Mouse (Mus musculus): ENCODE measurements around the gene Msh4. TPM values are rescaled to one million over a fixed set of nuclear protein-coding genes. Genes with fewer than 3 reads are reported as not detected.

The Msh4 gene
- total and polyA plus RNA-seq, 3 experiments, result 0.14 to 0.42 (median 0.16) TPM

DNA sequence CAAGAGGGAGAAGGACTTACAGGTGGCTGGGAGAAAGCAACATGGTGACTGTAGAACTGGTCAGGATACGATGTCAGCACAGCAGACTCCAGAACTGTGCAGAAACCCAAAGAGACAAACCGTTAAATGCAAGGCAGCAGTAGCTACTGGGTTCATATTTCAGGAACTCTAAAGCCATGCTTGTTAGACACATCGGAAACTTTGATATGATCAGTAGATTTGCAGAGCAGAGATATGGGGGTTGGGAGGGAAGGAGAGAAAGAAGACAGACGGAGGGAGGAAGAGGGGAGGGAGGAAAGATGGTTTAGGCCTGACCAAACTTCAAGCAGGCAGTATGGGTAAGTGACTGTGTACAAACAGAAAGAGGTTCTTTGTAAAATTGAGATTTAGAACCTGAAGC lies 68.3 kb downstream of the Msh4 start:
- dilution Hi-C loops (cut with MboI; ENCODE audit: extremely low pct_ligation_motif_present, extremely low pct_unique_long_range_greater_than_20kb, low sequenced_read_pairs), result no loop called here
- Histone ChIP-seq H3K4me2 (ENCODE audit: insufficient read depth, low read depth, poor library complexity, severe bottlenecking) (no peak overlapping the region), H3K27ac (ENCODE audit: insufficient read depth, low read depth) (no peak overlapping the region), H3K4me1 (ENCODE audit: control insufficient read depth in 1 of 2, insufficient read depth in 2 of 2) (peaks cover 2 to 7% of the 10 kb centered on the region in 2 experiments; a peak in 2 of 4 replicates), H3K4me3 (replicated peaks in 1 of 3; ENCODE audit: low read depth in 2 of 3, low read length in 2 of 3, poor library complexity in 1 of 3) (no peak overlapping the region), H3K9ac (ENCODE audit: insufficient read depth, low read depth) (no peak overlapping the region), H3K36me3 (replicated peaks in 1 of 2; ENCODE audit: control insufficient read depth in 1 of 2, insufficient read depth in 1 of 2, low read length in 1 of 2) (no peaks in the 10 kb centered on the region), H3K27me3 (replicated peaks) (no peaks in the 10 kb centered on the region), H3K9me3 (replicated peaks; ENCODE audit: low read length) (peaks cover 4% of the 10 kb centered on the region), H3K79me2 (replicated peaks; ENCODE audit: control insufficient read depth, extremely low read depth, insufficient read depth, poor library complexity, severe bottlenecking) (no peaks in the 10 kb centered on the region)
- TF ChIP-seq ZNF384 (IDR thresholded peaks at IDR 0.05; ENCODE audit: low read depth, low read length), result no peak
- no peak for TF ChIP-seq IRF4 (IDR thresholded peaks at IDR 0.05; ENCODE audit: low read depth, low read length)
- in situ Hi-C loops (cut with MboI; ENCODE audit: low pct_ligation_motif_present, low pct_unique_long_range_greater_than_20kb, low sequenced_read_pairs), result no loop called here
- no peak for DNase-seq (ENCODE audit: extremely low read depth)

DNA sequence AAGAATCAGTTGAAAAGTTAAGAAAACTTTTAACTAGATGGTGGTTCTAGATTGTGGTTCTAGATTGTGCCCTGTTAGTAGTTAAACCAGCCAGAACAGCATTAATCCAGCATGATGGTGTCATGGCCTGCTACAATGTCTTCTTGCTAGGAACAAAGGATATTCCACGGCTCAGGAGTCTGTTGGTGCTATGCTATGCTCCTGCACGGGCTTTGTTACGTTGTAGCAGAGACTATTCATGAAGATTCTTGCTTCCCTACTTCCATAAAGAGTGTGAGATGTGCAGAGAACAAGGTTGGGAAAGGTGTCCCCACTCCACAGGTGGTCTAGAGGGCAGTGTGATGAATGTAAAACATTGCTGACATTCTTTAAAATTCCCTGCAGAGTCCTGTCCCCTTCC lies 69.6 kb downstream of the Msh4 start:
- Histone ChIP-seq H3K9me3 (replicated peaks; ENCODE audit: low read length) (peaks cover 4% of the 10 kb centered on the region), H3K27me3 (replicated peaks) (no peaks in the 10 kb centered on the region), H3K36me3 (replicated peaks in 1 of 2; ENCODE audit: control insufficient read depth in 1 of 2, insufficient read depth in 1 of 2, low read length in 1 of 2) (no peaks in the 10 kb centered on the region), H3K27ac (ENCODE audit: insufficient read depth, low read depth) (no peak overlapping the region), H3K4me2 (ENCODE audit: insufficient read depth, low read depth, poor library complexity, severe bottlenecking) (no peak overlapping the region), H3K79me2 (replicated peaks; ENCODE audit: control insufficient read depth, extremely low read depth, insufficient read depth, poor library complexity, severe bottlenecking) (no peaks in the 10 kb centered on the region), H3K4me1 (ENCODE audit: control insufficient read depth in 1 of 2, insufficient read depth in 2 of 2) (peaks cover 5 to 12% of the 10 kb centered on the region in 2 experiments), H3K9ac (ENCODE audit: insufficient read depth, low read depth) (no peak overlapping the region), H3K4me3 (replicated peaks in 1 of 3; ENCODE audit: low read depth in 2 of 3, low read length in 2 of 3, poor library complexity in 1 of 3) (no peak overlapping the region)
- no peak for DNase-seq (ENCODE audit: extremely low read depth)
- in situ Hi-C loops (cut with MboI; ENCODE audit: low pct_ligation_motif_present, low pct_unique_long_range_greater_than_20kb, low sequenced_read_pairs), result no loop called here
- TF ChIP-seq RAD21 (IDR thresholded peaks at IDR 0.05; ENCODE audit: low read depth, low read length), result no peak
- no peak for TF ChIP-seq MAX (IDR thresholded peaks at IDR 0.05; ENCODE audit: low read length)
- no peak for TF ChIP-seq CHD2 (IDR thresholded peaks at IDR 0.05; ENCODE audit: low read length)
- no peak for TF ChIP-seq ZMIZ1 (IDR thresholded peaks at IDR 0.05; ENCODE audit: low read depth, low read length)
- TF ChIP-seq ZKSCAN1 (IDR thresholded peaks at IDR 0.05; ENCODE audit: borderline replicate concordance, low read depth, low read length), result no peak
- dilution Hi-C loops (cut with MboI; ENCODE audit: extremely low pct_ligation_motif_present, extremely low pct_unique_long_range_greater_than_20kb, low sequenced_read_pairs), result no loop called here

DNA sequence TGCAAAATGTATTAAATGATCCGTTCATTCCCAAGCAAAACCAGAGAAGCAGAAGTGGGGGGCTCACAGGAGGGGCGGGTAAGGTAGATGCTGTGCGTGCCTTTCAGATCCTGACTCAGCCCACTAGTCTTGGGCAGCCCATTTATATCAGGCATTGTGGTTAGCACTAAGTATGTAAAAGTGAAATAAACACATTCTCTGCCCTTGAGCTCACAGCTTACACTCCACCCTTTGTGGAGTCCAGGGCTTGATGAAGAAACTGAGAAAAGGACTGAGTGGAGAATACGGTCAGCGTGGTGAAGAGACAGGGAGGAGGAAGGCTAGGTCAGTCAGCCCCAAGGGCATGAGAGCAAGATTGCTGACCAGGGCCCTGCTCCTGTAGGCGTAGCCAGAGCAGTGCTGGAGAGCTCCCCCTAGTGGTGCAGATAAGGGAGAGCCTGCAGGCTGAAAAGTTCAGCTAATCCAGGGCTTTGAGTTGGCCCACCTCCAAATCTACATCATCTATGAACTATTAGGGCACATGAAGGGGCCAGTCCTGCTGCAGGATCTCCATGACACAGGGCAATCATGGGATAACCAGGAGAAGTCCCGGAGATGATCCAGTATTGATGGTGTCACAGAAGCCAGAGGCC lies 70.4 kb downstream of the Msh4 start:
- Histone ChIP-seq H3K27me3 (replicated peaks) (no peaks in the 10 kb centered on the region), H3K4me3 (replicated peaks in 1 of 3; ENCODE audit: low read depth in 2 of 3, low read length in 2 of 3, poor library complexity in 1 of 3) (no peak overlapping the region), H3K4me2 (ENCODE audit: insufficient read depth, low read depth, poor library complexity, severe bottlenecking) (no peak overlapping the region), H3K9me3 (replicated peaks; ENCODE audit: low read length) (peaks cover 4% of the 10 kb centered on the region), H3K4me1 (ENCODE audit: control insufficient read depth in 1 of 2, insufficient read depth in 2 of 2) (peaks cover 7 to 16% of the 10 kb centered on the region in 2 experiments), H3K36me3 (replicated peaks in 1 of 2; ENCODE audit: control insufficient read depth in 1 of 2, insufficient read depth in 1 of 2, low read length in 1 of 2) (no peaks in the 10 kb centered on the region), H3K27ac (ENCODE audit: insufficient read depth, low read depth) (no peak overlapping the region), H3K9ac (ENCODE audit: insufficient read depth, low read depth) (no peak overlapping the region), H3K79me2 (replicated peaks; ENCODE audit: control insufficient read depth, extremely low read depth, insufficient read depth, poor library complexity, severe bottlenecking) (no peaks in the 10 kb centered on the region)
- in situ Hi-C loops (cut with MboI; ENCODE audit: low pct_ligation_motif_present, low pct_unique_long_range_greater_than_20kb, low sequenced_read_pairs) (no loop called here), dilution Hi-C loops (cut with MboI; ENCODE audit: extremely low pct_ligation_motif_present, extremely low pct_unique_long_range_greater_than_20kb, low sequenced_read_pairs) (no loop called here)
- DNase-seq (ENCODE audit: extremely low read depth), result peak; percentile 85
- TF ChIP-seq MEF2A (IDR thresholded peaks at IDR 0.05; ENCODE audit: borderline replicate concordance, low read depth, low read length) (0 out of 2 replicates have a peak, but pooled peaks have one; percentile 18), SIN3A (IDR thresholded peaks at IDR 0.05; ENCODE audit: low read length) (no peak), MAFK (IDR thresholded peaks at IDR 0.05; ENCODE audit: insufficient replicate concordance, low read length) (peak; percentile 31; the same call in 1 of the 2 replicates), MXI1 (IDR thresholded peaks at IDR 0.05; ENCODE audit: low read depth, low read length) (peak; percentile 54; the same call in 1 of the 2 replicates), SMC3 (IDR thresholded peaks at IDR 0.05; ENCODE audit: low read depth, low read length) (peak; percentile 72), ELF1 (IDR thresholded peaks at IDR 0.05; ENCODE audit: low read depth, low read length) (no peak), POLR2A (IDR thresholded peaks at IDR 0.05; ENCODE audit: low read depth, low read length) (no peak), CTCF (conservative IDR thresholded peaks at IDR 0.05 in 1 of 2, IDR thresholded peaks at IDR 0.05 in 1 of 2; ENCODE audit: low read depth in 2 of 2, low read length in 2 of 2) (peak; percentile 94 to 100), EP300 (IDR thresholded peaks at IDR 0.05; ENCODE audit: low read length) (no peak), MAZ (IDR thresholded peaks at IDR 0.05; ENCODE audit: low read depth, low read length) (0 out of 2 replicates have a peak, but pooled peaks have one; percentile 29), IRF4 (IDR thresholded peaks at IDR 0.05; ENCODE audit: low read depth, low read length) (no peak; the same call in 1 of the 2 replicates), RAD21 (IDR thresholded peaks at IDR 0.05; ENCODE audit: low read depth, low read length) (peak; percentile 64), CHD2 (IDR thresholded peaks at IDR 0.05; ENCODE audit: low read length) (no peak), BHLHE40 (IDR thresholded peaks at IDR 0.05; ENCODE audit: low read depth, low read length) (no peak)
